Mouse (Mus musculus): ENCODE measurements at regions not wholly inside any gene's neighbourhood (a gene's known extent, or its start where the extent isn't known, plus 50 kb on each side); places are given as distances from the start of the nearest gene placed in this dataset.

GRCm38 (mm10) chr4:33651292-33651691 lies 273.1 kb upstream of the Cnr1 start:
- Histone ChIP-seq H3K36me3 (replicated peaks in 1 of 2; ENCODE audit: control insufficient read depth in 1 of 2, insufficient read depth in 1 of 2, low read length in 1 of 2) (no peaks in the 10 kb centered on the region), H3K4me1 (ENCODE audit: control insufficient read depth in 1 of 2, insufficient read depth in 2 of 2) (peaks cover 3 to 6% of the 10 kb centered on the region in 2 experiments; a peak in 1 of 4 replicates), H3K9me3 (replicated peaks; ENCODE audit: low read length) (no peaks in the 10 kb centered on the region), H3K27me3 (replicated peaks) (no peaks in the 10 kb centered on the region), H3K79me2 (replicated peaks; ENCODE audit: control insufficient read depth, extremely low read depth, insufficient read depth, poor library complexity, severe bottlenecking) (no peaks in the 10 kb centered on the region), H3K9ac (ENCODE audit: insufficient read depth, low read depth) (no peak overlapping the region), H3K27ac (ENCODE audit: insufficient read depth, low read depth) (no peak overlapping the region), H3K4me3 (replicated peaks in 1 of 3; ENCODE audit: low read depth in 2 of 3, low read length in 2 of 3, poor library complexity in 1 of 3) (no peak overlapping the region), H3K4me2 (ENCODE audit: insufficient read depth, low read depth, poor library complexity, severe bottlenecking) (peak overlapping the region; percentile 27; the same call in 1 of the 2 replicates)
- no peak for TF ChIP-seq ZMIZ1 (IDR thresholded peaks at IDR 0.05; ENCODE audit: low read depth, low read length)
- TF ChIP-seq BHLHE40 (IDR thresholded peaks at IDR 0.05; ENCODE audit: low read depth, low read length): no peak
- TF ChIP-seq ZNF384 (IDR thresholded peaks at IDR 0.05; ENCODE audit: low read depth, low read length): no peak
- TF ChIP-seq CHD1 (IDR thresholded peaks at IDR 0.05; ENCODE audit: low read depth, low read length): no peak
- no peak for TF ChIP-seq POLR2A (IDR thresholded peaks at IDR 0.05; ENCODE audit: low read depth, low read length)
- TF ChIP-seq PAX5 (IDR thresholded peaks at IDR 0.05; ENCODE audit: low read length): no peak
- TF ChIP-seq GABPA (IDR thresholded peaks at IDR 0.05; ENCODE audit: insufficient replicate concordance, low read depth, low read length): no peak
- no peak for TF ChIP-seq MYC (IDR thresholded peaks at IDR 0.05; ENCODE audit: low read depth, low read length)
- TF ChIP-seq RCOR1 (conservative IDR thresholded peaks at IDR 0.05; ENCODE audit: low read depth, low read length): no peak
- no peak for TF ChIP-seq POLR2AphosphoS2 (IDR thresholded peaks at IDR 0.05; ENCODE audit: low read depth, low read length)
- TF ChIP-seq SMC3 (IDR thresholded peaks at IDR 0.05; ENCODE audit: low read depth, low read length): no peak
- no peak for TF ChIP-seq RAD21 (IDR thresholded peaks at IDR 0.05; ENCODE audit: low read depth, low read length)
- no peak for TF ChIP-seq CHD2 (IDR thresholded peaks at IDR 0.05; ENCODE audit: low read length)
- peak; percentile 62; the same call in 1 of the 2 replicates for TF ChIP-seq EP300 (IDR thresholded peaks at IDR 0.05; ENCODE audit: low read length)
- TF ChIP-seq KAT2A (IDR thresholded peaks at IDR 0.05; ENCODE audit: insufficient replicate concordance, low read length): no peak
- TF ChIP-seq MAZ (IDR thresholded peaks at IDR 0.05; ENCODE audit: low read depth, low read length): no peak
- no peak for TF ChIP-seq MAX (IDR thresholded peaks at IDR 0.05; ENCODE audit: low read length)
- no peak for TF ChIP-seq TCF12 (IDR thresholded peaks at IDR 0.05; ENCODE audit: low read depth, low read length)
- no peak for TF ChIP-seq MAFK (IDR thresholded peaks at IDR 0.05; ENCODE audit: insufficient replicate concordance, low read length)
- peak; percentile 65 for TF ChIP-seq JUND (conservative IDR thresholded peaks at IDR 0.05; ENCODE audit: low read depth, low read length)
- TF ChIP-seq TBP (conservative IDR thresholded peaks at IDR 0.05; ENCODE audit: low read depth, low read length): 0 out of 2 replicates have a peak, but pooled peaks have one; percentile 26
- no peak for TF ChIP-seq USF1 (IDR thresholded peaks at IDR 0.05; ENCODE audit: low read depth, low read length)
- TF ChIP-seq IRF4 (IDR thresholded peaks at IDR 0.05; ENCODE audit: low read depth, low read length): peak; percentile 85
- TF ChIP-seq JUN (IDR thresholded peaks at IDR 0.05; ENCODE audit: insufficient read depth, low read depth, low read length): peak; percentile 48; the same call in 1 of the 2 replicates
- peak; percentile 56; the same call in 1 of the 2 replicates for TF ChIP-seq MEF2A (IDR thresholded peaks at IDR 0.05; ENCODE audit: borderline replicate concordance, low read depth, low read length)
- no peak for TF ChIP-seq ELF1 (IDR thresholded peaks at IDR 0.05; ENCODE audit: low read depth, low read length)
- no peak for TF ChIP-seq E2F4 (IDR thresholded peaks at IDR 0.05; ENCODE audit: insufficient replicate concordance, low read depth, low read length)
- TF ChIP-seq MXI1 (IDR thresholded peaks at IDR 0.05; ENCODE audit: low read depth, low read length): no peak
- no peak for TF ChIP-seq HCFC1 (IDR thresholded peaks at IDR 0.05; ENCODE audit: low read depth, low read length)
- no peak for TF ChIP-seq ZKSCAN1 (IDR thresholded peaks at IDR 0.05; ENCODE audit: borderline replicate concordance, low read depth, low read length)
- no peak for TF ChIP-seq USF2 (conservative IDR thresholded peaks at IDR 0.05; ENCODE audit: low read depth, low read length)
- no peak for TF ChIP-seq UBTF (IDR thresholded peaks at IDR 0.05; ENCODE audit: low read depth, low read length)
- peak; percentile 42; the same call in 1 of the 2 replicates for TF ChIP-seq ETS1 (conservative IDR thresholded peaks at IDR 0.05; ENCODE audit: low read depth, low read length)
- TF ChIP-seq NRF1 (IDR thresholded peaks at IDR 0.05; ENCODE audit: low read depth, low read length): no peak
- TF ChIP-seq CTCF (conservative IDR thresholded peaks at IDR 0.05 in 1 of 2, IDR thresholded peaks at IDR 0.05 in 1 of 2; ENCODE audit: low read depth in 2 of 2, low read length in 2 of 2): no peak
- no peak for TF ChIP-seq ZC3H11A (IDR thresholded peaks at IDR 0.05; ENCODE audit: low read depth, low read length)
- no peak for TF ChIP-seq NELFE (IDR thresholded peaks at IDR 0.05; ENCODE audit: low read depth, low read length)
- no peak for TF ChIP-seq SIN3A (IDR thresholded peaks at IDR 0.05; ENCODE audit: low read length)
- dilution Hi-C loops (cut with MboI; ENCODE audit: extremely low pct_ligation_motif_present, extremely low pct_unique_long_range_greater_than_20kb, low sequenced_read_pairs) (no loop called here), in situ Hi-C loops (cut with MboI; ENCODE audit: low pct_ligation_motif_present, low pct_unique_long_range_greater_than_20kb, low sequenced_read_pairs) (no loop called here)
- DNase-seq (ENCODE audit: extremely low read depth): peak; percentile 51
